Mouse (Mus musculus) A20 (cell line): ENCODE measurements around the gene Fam49a.
"Not testable (repeated sequence)": the region's sequence is repeated elsewhere in the genome, so short reads cannot be mapped to it uniquely, and the experiment has no call there.

Experiments
- DNase-seq: peaks from one replicate; pipeline ENCODE4 v3.0.0-alpha.2; 2011; ENCODE audit warnings: low read depth, low spot score

The Fam49a gene

GRCm38 (mm10) chr12:12313919-12314318 is 52.0 kb downstream of the Fam49a start:
- no peak for DNase-seq

DNA sequence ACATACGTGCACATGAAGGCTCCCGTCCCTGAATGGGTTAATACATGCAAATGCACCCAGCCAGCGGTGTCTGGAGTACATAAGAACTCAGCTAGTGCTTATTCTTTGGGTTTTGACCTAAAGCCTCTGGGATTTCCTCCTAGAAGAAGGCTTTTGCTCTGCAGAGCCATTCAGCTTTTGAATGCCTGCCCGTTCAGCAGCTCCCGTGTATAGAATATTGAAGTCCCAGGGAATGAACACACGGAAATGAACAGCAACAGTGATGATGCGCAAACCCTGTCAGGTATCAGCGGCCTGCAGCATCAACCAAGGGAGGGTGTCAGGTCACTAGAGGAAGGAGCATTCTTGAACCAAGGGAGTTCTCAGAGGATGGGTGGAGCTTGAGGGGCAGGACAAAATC is 52.4 kb downstream of the Fam49a start:
- no peak for DNase-seq

DNA sequence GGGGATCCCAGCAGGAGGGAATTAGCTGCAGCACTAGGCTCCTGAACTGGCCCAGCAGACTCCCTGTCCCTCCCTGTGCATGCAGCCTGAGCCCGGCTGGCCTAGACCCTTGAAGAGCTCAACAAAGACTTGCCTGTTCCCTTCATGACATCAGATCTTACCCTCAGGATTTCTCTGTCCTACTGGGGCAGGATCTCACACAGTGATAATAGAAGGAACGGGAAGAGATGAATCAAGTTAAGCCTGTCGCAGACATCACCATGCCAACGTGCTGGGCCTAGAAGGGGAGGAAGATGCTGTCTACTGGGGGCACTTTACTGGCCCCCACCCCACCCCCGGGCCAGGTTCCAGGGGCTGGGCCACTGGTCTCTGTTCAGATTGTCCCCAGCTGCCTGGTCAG is 53.1 kb downstream of the Fam49a start:
- no peak for DNase-seq

- DNase-seq = no peak
These were observed 55.0 kb downstream of the Fam49a start for GRCm38 (mm10) chr12:12316956-12317355.

- no peak for DNase-seq
These were observed 55.7 kb downstream of the Fam49a start for GRCm38 (mm10) chr12:12317606-12318005.

DNA sequence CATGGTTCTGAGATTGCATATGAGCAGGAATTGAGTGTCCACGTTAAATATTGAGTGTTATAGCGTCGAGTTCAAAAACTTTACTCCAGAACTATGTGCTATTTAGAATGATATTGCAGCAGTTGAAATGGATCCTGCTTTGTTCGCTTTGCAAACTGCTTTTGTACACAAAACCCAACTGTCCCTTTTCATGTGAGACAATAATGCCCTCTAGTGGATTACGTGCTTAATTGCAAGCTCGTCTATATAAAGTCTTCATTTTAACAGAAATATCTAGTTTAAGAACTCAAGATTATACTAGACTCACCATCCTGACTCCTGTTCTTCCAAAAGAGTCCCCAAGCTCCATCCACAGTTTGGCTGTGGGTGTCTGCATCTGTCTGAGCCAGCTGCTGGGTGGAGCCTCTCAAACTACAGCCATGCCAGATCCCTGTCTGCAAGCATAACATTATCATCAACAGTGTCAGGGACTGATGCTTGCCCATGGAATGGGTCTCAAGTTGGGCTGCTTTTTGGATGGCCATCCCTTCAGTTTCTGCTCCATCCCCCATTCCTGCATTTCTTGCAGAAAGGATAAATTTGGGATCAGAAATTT is 56.3 kb downstream of the Fam49a start:
- DNase-seq = peak; percentile 26

GRCm38 (mm10) chr12:12320693-12321092 is 58.8 kb downstream of the Fam49a start:
- no peak for DNase-seq

DNA sequence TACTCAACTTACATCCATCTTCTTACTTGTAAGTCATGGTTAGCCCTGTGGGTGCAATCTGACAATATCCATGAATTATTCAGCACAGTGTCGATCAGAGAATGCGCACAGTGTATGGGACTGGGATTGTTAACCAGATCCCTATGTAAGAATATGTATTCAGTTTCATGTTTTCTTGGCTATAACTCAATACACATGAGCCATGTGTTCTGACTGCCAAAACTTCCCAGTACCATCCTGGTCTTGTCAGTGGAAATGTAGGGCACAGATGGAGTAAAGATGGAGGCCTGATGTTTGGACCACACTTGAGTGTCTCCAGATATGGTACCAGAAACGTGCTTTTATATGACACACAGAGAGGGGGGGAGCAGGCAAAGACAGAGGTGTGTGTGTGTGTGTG is 59.2 kb downstream of the Fam49a start:
- no peak for DNase-seq

DNA sequence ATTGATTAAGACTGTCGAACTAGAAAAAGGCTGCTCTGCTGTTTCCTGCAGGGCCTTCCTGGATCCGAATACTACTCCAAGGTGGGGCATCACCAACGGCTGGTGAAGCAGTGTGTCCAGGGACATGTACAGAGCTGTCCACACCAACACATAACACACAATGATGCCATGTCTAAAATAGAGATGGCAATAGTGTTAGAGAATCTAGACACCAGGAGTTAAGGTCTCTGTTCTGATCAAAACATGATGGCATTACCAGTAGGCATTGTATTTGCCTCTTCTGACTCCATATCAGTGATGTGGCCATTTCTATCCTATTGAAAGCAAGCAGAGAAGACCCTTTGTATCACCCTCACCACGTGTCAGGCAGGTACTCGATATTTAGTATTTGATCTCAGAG is 61.1 kb downstream of the Fam49a start:
- DNase-seq = no peak

GRCm38 (mm10) chr12:12323616-12324223 is 61.8 kb downstream of the Fam49a start:
- peak; percentile 41 for DNase-seq

DNA sequence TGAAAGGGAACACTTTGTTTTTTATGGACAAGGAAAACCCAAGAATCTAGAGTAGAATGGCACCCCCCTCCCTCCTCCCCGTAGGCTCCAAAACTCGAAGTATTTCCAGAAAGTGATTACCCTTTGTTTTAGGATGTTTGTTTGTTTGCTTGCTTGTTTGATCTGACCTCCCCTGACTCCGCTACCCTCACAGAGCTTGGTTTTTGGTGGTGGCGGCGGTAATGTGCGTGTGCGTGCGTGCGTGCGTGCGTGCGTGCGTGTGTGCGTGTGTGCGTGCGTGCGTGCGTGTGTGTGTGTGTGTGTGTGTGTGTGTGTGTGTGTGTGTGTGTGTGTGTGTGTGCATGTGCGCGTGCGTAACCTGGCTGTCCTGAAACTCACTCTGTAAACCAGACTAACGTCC is 62.3 kb downstream of the Fam49a start:
- not testable (repeated sequence) for DNase-seq

- no peak for DNase-seq
These were observed 71.8 kb downstream of the Fam49a start for GRCm38 (mm10) chr12:12333526-12334310.

- DNase-seq = no peak
These were observed 72.5 kb downstream of the Fam49a start for GRCm38 (mm10) chr12:12334486-12334885.

DNA sequence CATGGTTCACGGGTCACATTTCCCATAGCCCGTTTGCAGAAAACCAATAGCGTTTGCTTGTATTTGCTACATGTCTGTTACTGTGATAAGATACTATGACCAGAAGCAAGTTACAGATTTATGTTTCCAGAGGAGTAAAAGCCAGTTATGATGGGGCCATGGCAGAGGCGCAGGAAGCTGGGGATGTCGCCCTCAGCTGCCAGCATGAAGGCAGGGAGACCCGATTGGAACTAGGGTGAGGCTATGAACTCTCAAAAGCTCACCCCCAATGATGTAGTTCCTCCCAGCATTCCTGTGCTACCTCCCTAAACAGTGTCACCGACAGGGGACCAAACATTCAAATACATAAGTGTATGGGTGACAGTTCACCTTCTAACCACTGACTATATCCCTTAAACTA is 73.6 kb downstream of the Fam49a start:
- no peak for DNase-seq

- no peak for DNase-seq
These were observed 75.4 kb downstream of the Fam49a start for GRCm38 (mm10) chr12:12337378-12337777.

DNA sequence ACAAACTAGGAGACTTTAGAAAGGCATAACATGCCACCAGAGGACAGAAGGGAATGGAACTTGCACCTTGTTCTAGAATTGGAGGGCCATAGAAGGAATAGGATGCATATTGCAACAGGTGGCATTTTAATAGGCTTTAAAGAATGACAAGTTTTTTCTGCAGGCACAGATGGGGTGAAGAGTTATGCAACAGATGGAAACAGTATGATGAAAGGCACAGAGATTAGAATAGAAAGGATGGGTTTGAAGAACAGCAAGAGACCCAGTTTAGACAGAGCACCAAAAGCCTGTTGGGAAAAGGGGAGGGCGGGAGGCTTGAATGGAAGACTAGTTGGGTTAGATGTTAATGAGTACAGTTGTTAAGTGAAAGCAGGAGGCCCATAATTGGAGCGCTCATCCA is 81.4 kb downstream of the Fam49a start:
- DNase-seq = no peak

- DNase-seq = no peak
These were observed 86.7 kb downstream of the Fam49a start for GRCm38 (mm10) chr12:12348625-12349024.

GRCm38 (mm10) chr12:12349645-12350288 is 87.8 kb downstream of the Fam49a start:
- peak; percentile 2 for DNase-seq

DNA sequence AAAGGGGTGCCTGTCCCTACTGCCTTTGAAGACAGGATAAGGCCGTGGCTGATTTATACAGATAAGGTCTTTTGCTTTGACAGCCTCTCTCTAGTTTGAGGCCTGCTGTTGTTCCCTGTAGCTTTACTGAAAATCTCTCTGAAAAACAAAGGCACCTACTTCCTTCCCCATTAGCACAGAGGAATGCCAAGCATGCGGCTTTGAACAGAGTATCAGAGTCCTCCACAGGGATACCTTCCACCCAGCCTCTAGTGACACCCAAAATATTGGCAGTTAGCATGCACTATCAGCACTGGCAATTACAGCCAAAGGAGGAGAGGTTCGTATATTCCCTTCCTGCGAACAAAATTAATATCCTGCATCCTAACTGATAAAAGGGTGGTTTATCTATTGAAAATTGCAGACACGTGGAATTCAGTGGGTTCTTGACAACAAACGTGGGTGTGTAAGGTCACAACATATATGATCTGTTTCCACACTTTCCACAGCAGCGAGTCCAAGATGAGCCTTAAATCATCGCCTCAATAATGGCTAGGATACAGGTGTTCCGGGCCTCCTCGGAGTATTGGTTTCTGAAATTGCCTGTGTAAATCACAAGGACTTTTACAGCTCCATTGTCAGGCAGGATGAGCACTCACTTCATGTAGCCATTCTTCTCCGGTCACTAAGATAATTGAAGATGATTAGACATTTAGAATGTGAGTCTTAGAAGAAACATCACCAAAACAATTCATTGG is 90.0 kb downstream of the Fam49a start:
- no peak for DNase-seq

GRCm38 (mm10) chr12:12354115-12354653 is 92.2 kb downstream of the Fam49a start:
- DNase-seq = no peak

DNA sequence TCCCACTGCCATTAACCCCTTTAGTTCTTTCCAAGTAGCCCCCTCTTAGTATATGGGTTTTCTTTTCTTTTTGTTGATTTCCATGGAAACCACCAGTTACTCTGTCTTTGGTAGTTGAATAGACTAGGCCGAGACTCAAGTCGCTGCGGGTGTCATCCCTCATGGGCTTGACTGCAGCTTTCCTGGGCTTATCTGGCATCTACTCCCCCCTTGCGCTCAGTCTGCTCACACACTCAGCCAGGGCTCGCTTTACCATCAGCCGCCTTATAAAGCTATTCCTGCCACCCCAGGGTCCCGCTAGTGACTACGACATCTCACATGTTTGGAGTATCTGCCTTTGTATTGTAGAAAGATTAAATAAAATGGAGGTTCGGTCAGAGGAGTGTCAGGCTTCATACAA is 94.1 kb downstream of the Fam49a start:
- no peak for DNase-seq
